Mouse (Mus musculus): ENCODE measurements around the gene Nt5c2.

DNA sequence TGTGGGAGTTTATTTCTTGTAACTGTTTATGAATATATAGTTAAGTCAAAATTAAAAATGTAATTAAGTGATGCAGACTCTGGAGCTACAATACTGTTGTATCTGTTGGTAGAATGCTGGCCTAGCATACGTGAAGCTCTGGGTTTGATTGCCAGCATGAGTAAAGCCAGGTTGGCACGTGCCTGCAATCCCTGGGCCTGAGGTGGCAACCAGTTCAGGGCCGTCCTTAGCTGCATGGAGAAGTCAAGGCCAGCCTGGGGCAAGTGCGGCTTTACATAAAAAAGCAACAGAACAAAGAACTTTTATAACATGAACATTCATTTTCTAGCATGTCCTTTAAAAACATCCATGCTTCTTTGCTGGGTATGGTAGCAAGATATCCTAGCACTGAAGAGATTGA, 173.9 kb downstream of the Nt5c2 start:
- TF ChIP-seq POLR2A (IDR thresholded peaks at IDR 0.05; ENCODE audit: borderline replicate concordance, low read depth, low read length) (no peak), CTCF (IDR thresholded peaks at IDR 0.05; ENCODE audit: low read depth, low read length) (no peak)
